26 mouse cellular contexts compared by ENCODE assay signal in genomic region chr3:81367918-81368317, GRCm38 (mm10).
A peak's percentile ranks its signal among the peaks of the same experiment; 100 is the strongest.
DNase-seq lines count a peak whose midpoint lies in the region; ATAC-seq and TF ChIP-seq lines count a peak whose summit lies in the region.
"Had no signal": no experiment of that assay in that cellular context is flagged by ENCODE, and none has a peak within 500 bp of the region (broad histone marks: within the 10 kb centered on the region; RNA-seq: fewer than 3 reads in every experiment).

No protein-coding gene starts in this region.

- ATAC-seq in embryonic facial prominence, embryonic 11.5 days (replicated peaks; ENCODE audit: insufficient number of reproducible peaks, low FRiP score, low TSS enrichment, low read depth) = no peak
- peak; percentile 86; the same call in 1 of the 2 replicates for ATAC-seq in embryonic facial prominence, embryonic 14.5 days (ENCODE audit: low read depth)
- no peak for ATAC-seq in lung, postnatal 0 days
- ATAC-seq: forebrain, embryonic 13.5 days; hindbrain, postnatal 0 days; intestine, postnatal 0 days; liver, embryonic 12.5 days had no signal

- 79% methylated on average over 2 of the region's 2 CpGs for WGBS in embryonic facial prominence, embryonic 11.5 days
- 84% methylated on average over 2 of the region's 2 CpGs for WGBS in embryonic facial prominence, embryonic 10.5 days
- 33% methylated on average over 2 of the region's 2 CpGs for WGBS in embryonic facial prominence, embryonic 14.5 days
- WGBS in lung, postnatal 0 days = 85% methylated on average over 2 of the region's 2 CpGs
- WGBS in thymus, adult 2 months = 91% methylated on average over 2 of the region's 2 CpGs

- no peaks in the 10 kb centered on the region for H3K36me3 ChIP-seq in embryonic facial prominence, embryonic 11.5 days (replicated peaks; ENCODE audit: control insufficient read depth, insufficient read depth, low read depth, low read length)
- no peaks in the 10 kb centered on the region for H3K36me3 ChIP-seq in embryonic facial prominence, embryonic 10.5 days (replicated peaks)
- H3K36me3 ChIP-seq in embryonic facial prominence, embryonic 14.5 days (ENCODE audit: control insufficient read depth, insufficient read depth, low read length) = no peaks in the 10 kb centered on the region
- H3K36me3 ChIP-seq in lung, postnatal 0 days (ENCODE audit: insufficient read depth, low read length) = no peaks in the 10 kb centered on the region
- no peaks in the 10 kb centered on the region for H3K36me3 ChIP-seq in thymus, adult 2 months (ENCODE audit: control insufficient read depth, insufficient read depth, low read length)
- H3K36me3 ChIP-seq: embryonic facial prominence, embryonic 15.5 days; hindbrain, embryonic 10.5 days; limb, embryonic 13.5 days; liver, embryonic 12.5 days; midbrain, embryonic 12.5 days had no signal

- H3K4me3 ChIP-seq in embryonic facial prominence, embryonic 11.5 days (ENCODE audit: low read depth, low read length) = no peak overlapping the region
- H3K4me3 ChIP-seq in embryonic facial prominence, embryonic 10.5 days = no peak overlapping the region
- H3K4me3 ChIP-seq in embryonic facial prominence, embryonic 14.5 days (ENCODE audit: low read depth, low read length) = no peak overlapping the region
- H3K4me3 ChIP-seq in lung, postnatal 0 days (ENCODE audit: low read depth, low read length) = no peak overlapping the region
- H3K4me3 ChIP-seq in thymus, adult 2 months (ENCODE audit: control insufficient read depth, insufficient read depth, low read length) = no peak overlapping the region
- H3K4me3 ChIP-seq: embryonic facial prominence, embryonic 15.5 days; forebrain, embryonic 13.5 days; hindbrain, embryonic 10.5 days; limb, embryonic 13.5 days; liver, embryonic 12.5 days; midbrain, embryonic 12.5 days had no signal

- H3K9me3 ChIP-seq in embryonic facial prominence, embryonic 11.5 days (replicated peaks; ENCODE audit: control insufficient read depth, low read length) = no peaks in the 10 kb centered on the region
- H3K9me3 ChIP-seq in embryonic facial prominence, embryonic 10.5 days = no peaks in the 10 kb centered on the region
- H3K9me3 ChIP-seq in embryonic facial prominence, embryonic 14.5 days (ENCODE audit: control insufficient read depth, low read length) = no peaks in the 10 kb centered on the region
- H3K9me3 ChIP-seq in lung, postnatal 0 days (ENCODE audit: low read length) = no peaks in the 10 kb centered on the region
- H3K9me3 ChIP-seq: embryonic facial prominence, embryonic 15.5 days; forebrain, embryonic 13.5 days; hindbrain, embryonic 10.5 days; limb, embryonic 13.5 days; liver, embryonic 12.5 days; midbrain, embryonic 12.5 days had no signal

- H3K9ac ChIP-seq in embryonic facial prominence, embryonic 11.5 days (replicated peaks; ENCODE audit: low read length) = no peak overlapping the region
- no peak overlapping the region for H3K9ac ChIP-seq in embryonic facial prominence, embryonic 14.5 days (ENCODE audit: low read depth, low read length)
- H3K9ac ChIP-seq in lung, postnatal 0 days (replicated peaks; ENCODE audit: low read depth) = no peak overlapping the region
- H3K9ac ChIP-seq: embryonic facial prominence, embryonic 15.5 days; forebrain, embryonic 13.5 days; limb, embryonic 13.5 days; liver, embryonic 12.5 days; midbrain, embryonic 12.5 days had no signal

- H3K4me1 ChIP-seq in embryonic facial prominence, embryonic 11.5 days (ENCODE audit: control insufficient read depth, insufficient read depth, low read length) = no peaks in the 10 kb centered on the region
- no peaks in the 10 kb centered on the region for H3K4me1 ChIP-seq in embryonic facial prominence, embryonic 10.5 days
- H3K4me1 ChIP-seq in embryonic facial prominence, embryonic 14.5 days (ENCODE audit: control insufficient read depth, insufficient read depth, low read length) = no peaks in the 10 kb centered on the region; the same call in 1 of the 2 replicates
- H3K4me1 ChIP-seq in lung, postnatal 0 days (ENCODE audit: insufficient read depth, low read depth, low read length) = no peaks in the 10 kb centered on the region
- no peaks in the 10 kb centered on the region for H3K4me1 ChIP-seq in thymus, adult 2 months (replicated peaks; ENCODE audit: control insufficient read depth, insufficient read depth, low read length)
- H3K4me1 ChIP-seq: forebrain, embryonic 13.5 days; hindbrain, embryonic 10.5 days; limb, embryonic 13.5 days; liver, embryonic 12.5 days; midbrain, embryonic 12.5 days had no signal

- TF ChIP-seq POLR2A in thymus, adult 2 months (IDR thresholded peaks at IDR 0.05; ENCODE audit: control insufficient read depth, extremely low read depth, insufficient read depth, low read length, poor library complexity) = no peak

- peak; percentile 2 for DNase-seq in embryonic facial prominence, embryonic 11.5 days (ENCODE audit: low spot score)
- DNase-seq in embryonic facial prominence, embryonic 10.5 days (ENCODE audit: low spot score) = no peak
- DNase-seq in 3134 (ENCODE audit: extremely low read depth, insufficient read length, low spot score) (peak; percentile 51), NIH3T3 (ENCODE audit: low read depth) (peak; percentile 66)
- DNase-seq in embryonic facial prominence, embryonic 14.5 days (ENCODE audit: low spot score) = peak; percentile 90
- no peak for DNase-seq in lung, postnatal 0 days (ENCODE audit: low spot score)
- DNase-seq in frontal cortex, postnatal 10 days (ENCODE audit: low spot score in 2 of 2) = no peak
- DNase-seq in thymus, adult 2 months = no peak
- DNase-seq: adrenal gland, postnatal 25 days; B cell, adult 2 months; cerebellum, adult 11 months; cerebellum, adult 9-11 months; heart, adult 11 months; heart, postnatal 10 days; lung, adult 2 months; right cerebral cortex, postnatal 4 days; thymus, postnatal 4 days had no signal

- no peak overlapping the region for H3K4me2 ChIP-seq in embryonic facial prominence, embryonic 11.5 days (ENCODE audit: low read depth, low read length)
- H3K4me2 ChIP-seq in embryonic facial prominence, embryonic 14.5 days (ENCODE audit: low read depth, low read length) = no peak overlapping the region
- H3K4me2 ChIP-seq in lung, postnatal 0 days (replicated peaks; ENCODE audit: low read depth, low read length) = no peak overlapping the region
- H3K4me2 ChIP-seq: embryonic facial prominence, embryonic 15.5 days; forebrain, embryonic 13.5 days; heart, embryonic 11.5 days; limb, embryonic 13.5 days; liver, embryonic 12.5 days; midbrain, embryonic 12.5 days had no signal

- no peaks in the 10 kb centered on the region for H3K27me3 ChIP-seq in embryonic facial prominence, embryonic 11.5 days (ENCODE audit: control insufficient read depth, insufficient read depth, low read length)
- H3K27me3 ChIP-seq in embryonic facial prominence, embryonic 10.5 days (replicated peaks; ENCODE audit: low read depth, poor library complexity, severe bottlenecking) = no peaks in the 10 kb centered on the region
- no peaks in the 10 kb centered on the region for H3K27me3 ChIP-seq in embryonic facial prominence, embryonic 14.5 days (replicated peaks; ENCODE audit: control insufficient read depth, insufficient read depth, low read length)
- H3K27me3 ChIP-seq in lung, postnatal 0 days (replicated peaks; ENCODE audit: insufficient read depth, low read length) = no peaks in the 10 kb centered on the region
- no peaks in the 10 kb centered on the region for H3K27me3 ChIP-seq in thymus, adult 2 months (ENCODE audit: control insufficient read depth, insufficient read depth, low read length)
- H3K27me3 ChIP-seq: embryonic facial prominence, embryonic 15.5 days; forebrain, embryonic 13.5 days; limb, embryonic 13.5 days; liver, embryonic 12.5 days; midbrain, embryonic 12.5 days had no signal

- no peak for TF ChIP-seq EP300 in lung, postnatal 0 days (IDR thresholded peaks at IDR 0.05)

- no peak overlapping the region for H3K27ac ChIP-seq in embryonic facial prominence, embryonic 11.5 days (replicated peaks; ENCODE audit: low read depth, low read length)
- H3K27ac ChIP-seq in embryonic facial prominence, embryonic 10.5 days (replicated peaks) = no peak overlapping the region
- no peak overlapping the region for H3K27ac ChIP-seq in embryonic facial prominence, embryonic 14.5 days (replicated peaks; ENCODE audit: low read depth, low read length)
- no peak overlapping the region for H3K27ac ChIP-seq in lung, postnatal 0 days (ENCODE audit: low read length)
- no peak overlapping the region for H3K27ac ChIP-seq in thymus, adult 2 months (ENCODE audit: control insufficient read depth, insufficient read depth, low read length)
- H3K27ac ChIP-seq: embryonic facial prominence, embryonic 15.5 days; forebrain, embryonic 13.5 days; hindbrain, embryonic 10.5 days; hindbrain, postnatal 0 days; limb, embryonic 13.5 days; liver, embryonic 12.5 days; midbrain, embryonic 12.5 days had no signal

- no peak for TF ChIP-seq CTCF in lung, postnatal 0 days (IDR thresholded peaks at IDR 0.05)
- no peak for TF ChIP-seq CTCF in thymus, adult 2 months (IDR thresholded peaks at IDR 0.05; ENCODE audit: borderline replicate concordance, control insufficient read depth, extremely low read depth, insufficient read depth, low read length, poor library complexity)

Comparison
In these comparisons a context has a peak if more than half of its experiments do, and no peak if none do; other contexts are left out.
1. DNase-seq: peak in embryonic facial prominence, embryonic 11.5 days (single experiment), 3134 (single experiment), NIH3T3 (single experiment) and embryonic facial prominence, embryonic 14.5 days (single experiment); none in embryonic facial prominence, embryonic 10.5 days (single experiment), lung, postnatal 0 days (single experiment), frontal cortex, postnatal 10 days (0 of 2) and thymus, adult 2 months (single experiment).